Mouse (Mus musculus): ENCODE measurements around the gene Shroom1. TPM values are rescaled to one million over a fixed set of nuclear protein-coding genes. Genes with fewer than 3 reads are reported as not detected.
"Not testable (repeated sequence)": the region's sequence is repeated elsewhere in the genome, so short reads cannot be mapped to it uniquely, and the experiment has no call there.

Shroom1 gene
- 3.5 TPM in 2 replicates for polyA plus RNA-seq (2015; fragmentation: Nextera tagmentation; extraction: Ambion mirVana)

- H3K9me3 ChIP-seq = no peaks in the 10 kb centered on the region
- peak; percentile 43; the same call in 1 of the 2 replicates for ATAC-seq (ENCODE audit: low FRiP score, low read depth)
- peaks cover 8% of the 10 kb centered on the region for H3K4me1 ChIP-seq (replicated peaks)
- H3K4me3 ChIP-seq = peak within 1 kb of the TSS; percentile 36
- 5% methylated on average over 42 of the region's 42 CpGs for WGBS
- H3K27me3 ChIP-seq = peaks cover 53% of the 10 kb centered on the region
- peak within 1 kb of the TSS; percentile 32 for H3K9ac ChIP-seq
- H3K27ac ChIP-seq (replicated peaks) = no peak within 1 kb of the TSS
- no peaks in the 10 kb centered on the region for H3K36me3 ChIP-seq
- H3K4me2 ChIP-seq = peak within 1 kb of the TSS; percentile 67
Observed at GRCm38 (mm10) chr11:53456474-53457371, at the start of gene Shroom1, which contains the start of gene Gm10447. TSS of gene Shroom1 (plus strand) at chr11:53457205. TSS of gene Gm10447 (minus strand) at chr11:53457110.

DNA sequence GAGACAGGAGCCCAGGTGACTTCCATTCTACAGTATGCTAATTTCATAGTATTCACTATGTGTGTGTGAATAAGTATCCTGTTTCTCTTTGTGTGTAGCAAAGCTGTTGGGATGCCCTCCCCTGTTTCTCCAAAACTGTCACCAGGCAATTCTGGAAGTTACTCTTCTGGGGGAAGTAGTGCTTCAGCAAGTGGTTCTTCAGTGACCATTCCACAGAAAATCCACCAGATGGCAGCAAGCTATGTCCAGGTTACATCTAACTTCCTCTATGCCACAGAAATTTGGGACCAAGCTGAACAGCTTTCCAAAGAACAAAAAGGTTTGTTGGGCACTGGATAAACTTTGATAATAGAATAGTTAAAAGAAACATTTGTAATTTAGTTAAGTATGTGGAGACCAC is 45.3 kb upstream of the Shroom1 start:
- H3K4me2 ChIP-seq = no peak overlapping the region
- H3K36me3 ChIP-seq = peaks cover 79% of the 10 kb centered on the region
- no peak for ATAC-seq (ENCODE audit: low FRiP score, low read depth)
- no peaks in the 10 kb centered on the region for H3K27me3 ChIP-seq
- no peaks in the 10 kb centered on the region for H3K4me1 ChIP-seq (replicated peaks)
- no peak overlapping the region for H3K27ac ChIP-seq (replicated peaks)
- no peaks in the 10 kb centered on the region for H3K9me3 ChIP-seq
- no peak overlapping the region for H3K4me3 ChIP-seq
- no peak overlapping the region for H3K9ac ChIP-seq

DNA sequence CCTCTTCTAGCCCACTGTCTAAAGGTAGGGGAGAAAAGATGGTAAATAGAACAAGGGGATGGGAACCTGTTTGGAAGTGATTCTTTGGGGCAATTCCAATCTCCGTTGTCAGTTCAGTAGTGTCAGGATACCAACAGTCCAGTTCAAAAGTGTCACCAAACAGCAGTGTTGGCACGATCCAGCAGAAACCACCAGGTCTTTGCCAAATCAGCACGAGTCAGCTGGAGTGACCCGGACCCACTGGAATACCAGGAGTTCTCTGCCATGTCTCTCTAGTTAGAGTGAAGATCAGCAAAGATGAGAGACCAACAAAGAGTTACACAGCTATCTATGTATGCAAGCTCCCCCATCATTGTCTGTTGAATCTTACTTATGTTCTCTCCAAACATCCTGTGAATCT is 43.1 kb upstream of the Shroom1 start:
- Histone ChIP-seq H3K9me3 (no peaks in the 10 kb centered on the region), H3K4me2 (no peak overlapping the region), H3K4me1 (replicated peaks) (no peaks in the 10 kb centered on the region), H3K27me3 (no peaks in the 10 kb centered on the region), H3K27ac (replicated peaks) (no peak overlapping the region), H3K36me3 (peaks cover 83% of the 10 kb centered on the region), H3K9ac (no peak overlapping the region), H3K4me3 (no peak overlapping the region)
- ATAC-seq (ENCODE audit: low FRiP score, low read depth) = no peak
- WGBS = 95% methylated on average over 4 of the region's 4 CpGs

DNA sequence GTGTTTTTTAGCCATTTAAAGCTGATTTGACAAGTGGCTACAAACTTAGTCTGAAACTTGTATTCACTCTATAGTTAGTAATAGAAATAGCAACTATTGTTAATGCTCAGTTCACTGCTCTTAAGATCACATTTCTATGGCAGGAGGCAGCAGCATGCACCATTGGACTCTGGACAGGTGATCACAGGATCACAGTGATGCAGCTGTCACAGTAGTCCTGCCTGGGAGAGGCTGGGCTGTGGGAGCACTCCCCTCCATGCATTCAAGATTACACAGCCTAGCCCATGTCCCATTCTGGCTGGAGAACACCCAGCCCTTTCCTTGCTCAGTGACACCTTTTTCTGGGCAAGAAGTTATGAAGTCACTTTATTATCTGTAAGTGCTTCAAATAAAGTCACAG is 39.0 kb upstream of the Shroom1 start:
- Histone ChIP-seq H3K4me2 (no peak overlapping the region), H3K4me3 (no peak overlapping the region), H3K9me3 (no peaks in the 10 kb centered on the region), H3K36me3 (peaks cover 71% of the 10 kb centered on the region), H3K27me3 (no peaks in the 10 kb centered on the region), H3K4me1 (replicated peaks) (no peaks in the 10 kb centered on the region), H3K27ac (replicated peaks) (no peak overlapping the region), H3K9ac (no peak overlapping the region)
- no peak for ATAC-seq (ENCODE audit: low FRiP score, low read depth)

DNA sequence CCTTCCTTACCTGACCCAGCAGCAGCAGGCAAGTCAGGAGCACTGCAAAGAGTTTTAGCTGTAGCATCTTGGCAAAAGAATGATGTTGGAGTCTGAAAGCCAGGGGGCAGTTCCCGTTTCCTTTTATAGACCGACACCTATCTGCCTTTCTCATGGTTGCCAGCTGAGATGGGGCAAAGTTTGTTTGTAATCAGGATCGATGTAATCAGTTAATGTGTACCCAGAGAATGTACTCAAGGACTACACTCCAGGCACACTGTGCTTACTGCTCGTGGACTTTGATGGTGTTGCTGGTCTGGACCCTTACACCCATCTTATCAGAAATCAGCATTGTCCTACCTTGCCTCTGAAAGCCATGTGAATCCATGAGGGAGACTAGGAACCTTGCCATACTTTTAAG is 34.0 kb upstream of the Shroom1 start, which contains the start of gene Leap2:
Gene Leap2, minus strand, starts transcription at position 135 of the 400 bp plus-strand sequence.
- H3K27ac ChIP-seq (replicated peaks) = no peak within 1 kb of the TSS
- WGBS = 95% methylated on average over 4 of the region's 4 CpGs

DNA sequence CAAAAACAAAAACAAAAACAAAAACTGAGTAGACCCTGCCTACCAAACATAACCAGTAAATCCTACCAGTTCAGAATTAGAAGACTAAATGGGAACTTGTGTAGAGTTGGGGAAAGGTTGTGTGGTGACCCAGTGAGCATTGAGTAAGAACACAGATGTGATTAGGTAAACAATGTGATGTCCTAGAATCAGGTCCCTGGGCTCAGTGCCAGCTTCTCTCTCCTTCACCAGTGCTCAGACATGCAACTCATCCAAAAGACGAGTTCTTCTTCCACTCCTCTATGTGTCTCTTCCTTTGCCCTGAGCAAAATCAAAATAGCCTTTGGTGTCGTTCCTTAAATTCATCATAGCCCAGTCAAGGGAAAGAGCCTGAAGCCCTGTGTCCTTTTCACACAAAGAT is 32.2 kb upstream of the Shroom1 start:
- Histone ChIP-seq H3K4me1 (replicated peaks) (peaks cover 9% of the 10 kb centered on the region), H3K4me3 (no peak overlapping the region), H3K27ac (replicated peaks) (no peak overlapping the region), H3K27me3 (no peaks in the 10 kb centered on the region), H3K9ac (no peak overlapping the region), H3K4me2 (no peak overlapping the region), H3K9me3 (no peaks in the 10 kb centered on the region), H3K36me3 (peaks cover 22% of the 10 kb centered on the region)
- ATAC-seq (ENCODE audit: low FRiP score, low read depth) = no peak
- WGBS = 74% methylated on average over 2 of the region's 2 CpGs

More for the DNA sequence above, 34.0 kb upstream of the Shroom1 start, which contains the start of gene Leap2:
- no peaks in the 10 kb centered on the region for H3K9me3 ChIP-seq
- no peaks in the 10 kb centered on the region for H3K27me3 ChIP-seq
- H3K36me3 ChIP-seq = peaks cover 28% of the 10 kb centered on the region
- no peaks in the 10 kb centered on the region for H3K4me1 ChIP-seq (replicated peaks)
- H3K4me3 ChIP-seq = no peak within 1 kb of the TSS
- ATAC-seq (ENCODE audit: low FRiP score, low read depth) = no peak
- no peak within 1 kb of the TSS for H3K9ac ChIP-seq
- H3K4me2 ChIP-seq = no peak within 1 kb of the TSS

DNA sequence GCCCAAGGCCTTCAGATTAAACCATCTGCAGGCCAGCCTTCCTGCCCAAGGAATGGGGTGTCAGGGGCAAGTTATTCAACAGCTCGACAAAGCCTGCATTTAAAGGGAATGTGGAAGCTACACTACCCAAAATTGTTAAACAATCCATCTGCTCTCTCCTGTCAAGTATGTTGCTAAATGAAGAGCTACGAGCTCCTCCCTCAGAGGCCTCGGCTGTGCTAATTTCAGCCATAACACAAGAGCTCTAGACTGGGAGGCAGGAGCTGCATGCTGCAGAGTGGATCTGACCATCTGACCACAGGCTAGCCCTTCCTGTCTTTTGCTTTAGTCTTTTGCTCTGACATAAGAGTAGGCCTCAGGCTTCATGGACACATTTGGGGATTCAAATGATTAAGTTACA is 31.8 kb upstream of the Shroom1 start:
- no peak overlapping the region for H3K4me3 ChIP-seq
- H3K4me2 ChIP-seq = no peak overlapping the region
- no peaks in the 10 kb centered on the region for H3K27me3 ChIP-seq
- H3K36me3 ChIP-seq = peaks cover 18% of the 10 kb centered on the region
- 72% methylated on average over 3 of the region's 3 CpGs for WGBS
- no peaks in the 10 kb centered on the region for H3K9me3 ChIP-seq
- no peak for ATAC-seq (ENCODE audit: low FRiP score, low read depth)
- H3K9ac ChIP-seq = no peak overlapping the region
- H3K4me1 ChIP-seq (replicated peaks) = peaks cover 12% of the 10 kb centered on the region
- no peak overlapping the region for H3K27ac ChIP-seq (replicated peaks)

DNA sequence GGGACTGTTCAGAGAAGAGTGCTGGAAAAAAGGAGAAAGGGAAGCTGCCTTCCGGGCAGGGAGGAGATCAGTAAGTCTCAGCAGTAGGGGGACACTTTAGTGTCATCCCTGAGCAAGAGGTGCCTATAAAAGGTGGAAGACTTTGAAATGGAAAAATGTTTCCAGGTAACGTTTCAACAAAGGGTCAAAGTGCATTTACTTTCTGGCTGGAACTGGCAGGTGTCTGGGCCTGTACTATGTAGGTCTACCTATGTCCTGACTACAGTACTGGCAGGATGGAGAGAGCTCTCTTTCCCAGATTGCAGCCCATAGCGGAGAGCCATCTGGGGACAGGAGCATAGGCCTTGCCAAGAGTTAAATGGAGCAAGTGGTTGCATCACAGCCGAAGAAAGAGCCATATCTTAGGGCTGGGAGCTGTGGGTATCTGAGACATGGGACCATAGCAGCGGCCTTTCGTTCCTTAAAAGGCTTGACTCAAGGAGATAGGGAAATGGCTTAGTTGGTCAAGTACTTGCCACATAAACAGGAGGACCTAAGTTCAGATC is 31.2 kb upstream of the Shroom1 start:
- no peak overlapping the region for H3K27ac ChIP-seq (replicated peaks)
- H3K27me3 ChIP-seq = no peaks in the 10 kb centered on the region
- no peak overlapping the region for H3K4me2 ChIP-seq
- H3K4me3 ChIP-seq = no peak overlapping the region
- no peaks in the 10 kb centered on the region for H3K9me3 ChIP-seq
- H3K36me3 ChIP-seq = peaks cover 15% of the 10 kb centered on the region
- H3K9ac ChIP-seq = no peak overlapping the region
- no peak for ATAC-seq (ENCODE audit: low FRiP score, low read depth)
- peaks cover 12% of the 10 kb centered on the region for H3K4me1 ChIP-seq (replicated peaks)
- 88% methylated on average over 6 of the region's 6 CpGs for WGBS

DNA sequence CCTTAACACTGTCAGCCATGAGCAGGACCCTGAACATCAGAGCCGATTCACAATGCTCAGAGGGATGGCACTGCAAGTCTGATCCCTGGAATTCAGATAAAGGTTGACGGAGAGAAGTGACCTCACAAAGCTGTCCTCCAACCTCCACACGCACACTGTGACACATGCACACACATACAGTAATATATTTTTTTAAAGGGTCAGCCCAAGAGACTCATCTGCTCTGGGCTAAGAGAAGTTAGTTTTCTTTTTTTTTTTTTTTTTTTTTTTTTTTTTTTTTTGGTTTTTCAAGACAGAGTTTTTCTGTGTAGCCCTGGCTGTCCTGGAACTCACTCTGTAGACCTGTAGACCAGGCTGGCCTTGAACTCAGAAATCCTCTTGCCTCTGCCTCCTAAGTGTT is 30.1 kb upstream of the Shroom1 start:
- not testable (repeated sequence) for H3K27me3 ChIP-seq; ATAC-seq (ENCODE audit: low FRiP score, low read depth); H3K4me3 ChIP-seq; H3K9me3 ChIP-seq; H3K4me2 ChIP-seq; H3K9ac ChIP-seq; H3K27ac ChIP-seq (replicated peaks)
- 93% methylated on average over 3 of the region's 3 CpGs for WGBS
- H3K4me1 ChIP-seq (replicated peaks) = peaks cover 17% of the 10 kb centered on the region
- H3K36me3 ChIP-seq = peaks cover 11% of the 10 kb centered on the region

DNA sequence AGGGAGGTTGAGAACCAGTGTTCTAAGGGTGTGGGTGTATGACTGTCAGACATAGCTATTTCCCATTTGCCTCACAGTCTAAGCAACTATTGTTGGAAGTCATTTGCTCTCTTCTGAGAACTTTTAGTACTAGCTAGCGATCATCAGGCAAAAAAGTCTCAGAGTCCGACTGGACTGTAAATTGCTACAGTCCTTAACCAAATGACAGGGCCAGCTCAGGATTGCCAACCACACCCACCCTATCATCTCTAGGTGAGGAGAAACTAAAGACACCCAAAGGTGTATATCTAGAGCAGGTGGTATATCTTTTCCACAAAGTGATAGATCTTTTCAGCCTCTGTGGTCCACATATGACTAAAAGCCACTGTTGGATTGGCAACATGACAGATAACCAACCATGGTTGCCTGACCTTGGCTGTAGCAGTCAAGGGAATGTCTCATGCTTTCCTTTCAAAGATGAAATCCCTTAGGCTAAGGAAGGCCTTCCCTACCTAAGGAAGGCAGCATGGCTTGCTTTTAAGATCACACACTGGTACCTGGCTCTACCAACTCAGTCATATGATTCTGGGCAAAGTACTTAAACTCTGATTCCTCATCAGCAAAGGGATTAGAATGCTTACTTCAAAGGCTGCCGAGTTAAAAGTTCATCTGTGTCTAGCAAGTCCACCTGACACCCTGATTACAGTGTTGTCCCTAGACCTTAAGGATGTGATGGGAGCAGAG is 28.9 kb upstream of the Shroom1 start:
- 94% methylated on average over 3 of the region's 3 CpGs for WGBS
- ATAC-seq (ENCODE audit: low FRiP score, low read depth) = no peak

GRCm38 (mm10) chr11:53428716-53429057 is 28.3 kb upstream of the Shroom1 start:
- H3K9me3 ChIP-seq = no peaks in the 10 kb centered on the region
- peaks cover 11% of the 10 kb centered on the region for H3K36me3 ChIP-seq
- H3K4me3 ChIP-seq = no peak overlapping the region
- WGBS = 94% methylated on average over 5 of the region's 5 CpGs
- H3K4me2 ChIP-seq = no peak overlapping the region
- H3K27me3 ChIP-seq = no peaks in the 10 kb centered on the region
- peaks cover 17% of the 10 kb centered on the region for H3K4me1 ChIP-seq (replicated peaks)
- ATAC-seq (ENCODE audit: low FRiP score, low read depth) = no peak
- no peak overlapping the region for H3K9ac ChIP-seq
- no peak overlapping the region for H3K27ac ChIP-seq (replicated peaks)

More for the DNA sequence above, 28.9 kb upstream of the Shroom1 start:
- peaks cover 17% of the 10 kb centered on the region for H3K4me1 ChIP-seq (replicated peaks)
- no peak overlapping the region for H3K4me2 ChIP-seq
- H3K36me3 ChIP-seq = peaks cover 11% of the 10 kb centered on the region
- no peak overlapping the region for H3K4me3 ChIP-seq
- no peaks in the 10 kb centered on the region for H3K27me3 ChIP-seq
- H3K9ac ChIP-seq = no peak overlapping the region
- no peak overlapping the region for H3K27ac ChIP-seq (replicated peaks)
- H3K9me3 ChIP-seq = no peaks in the 10 kb centered on the region

DNA sequence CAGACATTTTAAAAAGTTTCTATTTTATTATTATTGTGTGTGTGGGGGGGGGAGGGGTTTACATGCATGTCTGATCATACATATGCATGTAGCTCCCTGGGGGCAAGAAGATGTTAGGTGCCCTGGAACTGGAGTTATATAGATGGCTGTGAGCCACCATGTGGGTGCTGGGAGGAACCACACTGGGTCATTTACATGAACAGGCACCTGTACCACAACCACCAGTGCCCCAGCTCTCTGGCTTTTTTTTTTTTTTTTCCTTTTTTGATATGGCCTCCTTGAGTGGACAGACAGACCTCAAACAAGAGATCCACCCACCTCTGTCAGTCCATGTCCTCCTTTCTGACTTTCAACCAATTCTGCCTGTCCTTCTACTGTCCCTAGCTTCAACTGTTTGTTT is 27.8 kb upstream of the Shroom1 start:
- Histone ChIP-seq H3K4me2 (peak overlapping the region; percentile 75), H3K9ac (no peak overlapping the region), H3K27ac (replicated peaks) (no peak overlapping the region), H3K36me3 (peaks cover 11% of the 10 kb centered on the region), H3K9me3 (no peaks in the 10 kb centered on the region), H3K4me3 (peak overlapping the region; percentile 83; the same call in 1 of the 2 replicates), H3K4me1 (replicated peaks) (peaks cover 17% of the 10 kb centered on the region), H3K27me3 (no peaks in the 10 kb centered on the region)
- ATAC-seq (ENCODE audit: low FRiP score, low read depth) = no peak
